Comparison of ENCODE assay signal across 16 mouse cellular contexts in the genomic region with DNA sequence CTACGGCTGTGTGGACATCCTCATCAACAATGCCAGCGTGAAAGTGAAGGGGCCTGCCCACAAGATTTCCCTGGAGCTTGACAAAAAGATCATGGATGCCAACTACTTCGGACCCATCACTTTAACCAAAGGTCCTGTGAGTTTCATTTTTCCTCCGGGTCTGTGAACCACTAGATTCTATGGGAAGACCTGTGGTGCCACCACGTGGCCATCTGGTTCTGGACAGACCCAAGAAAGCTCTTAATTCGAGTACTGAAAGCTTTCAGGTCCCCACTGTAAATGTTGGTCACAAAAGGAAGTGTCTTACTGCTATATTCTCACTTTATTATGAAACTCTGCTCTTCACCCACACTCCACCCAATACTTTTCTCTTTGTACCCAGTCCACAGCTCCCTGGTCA. TPM values are rescaled to one million over a fixed set of nuclear protein-coding genes. Genes with fewer than 3 reads are reported as not detected.
DNase-seq lines count a peak whose midpoint lies in the region; ATAC-seq and TF ChIP-seq lines count a peak whose summit lies in the region.
"Had no signal": no experiment of that assay in that cellular context is flagged by ENCODE, and none has a peak within 500 bp of the region (broad histone marks: within the 10 kb centered on the region; RNA-seq: fewer than 3 reads in every experiment).

No protein-coding gene starts in this region.

- H3K36me3 ChIP-seq in heart, postnatal 0 days (replicated peaks; ENCODE audit: control insufficient read depth, insufficient read depth, low read length): peaks cover 45% of the 10 kb centered on the region
- no peaks in the 10 kb centered on the region for H3K36me3 ChIP-seq in heart, embryonic 10.5 days
- no peaks in the 10 kb centered on the region for H3K36me3 ChIP-seq in lung, embryonic 14.5 days (ENCODE audit: insufficient read depth)
- H3K36me3 ChIP-seq: embryonic facial prominence, embryonic 12.5 days; forebrain, embryonic 15.5 days; hindbrain, embryonic 15.5 days; midbrain, embryonic 13.5 days; neural tube, embryonic 15.5 days had no signal

- H3K27ac ChIP-seq in heart, postnatal 0 days (ENCODE audit: low read depth): no peak overlapping the region
- H3K27ac ChIP-seq in heart, embryonic 10.5 days: no peak overlapping the region
- no peak overlapping the region for H3K27ac ChIP-seq in lung, embryonic 14.5 days (ENCODE audit: low read depth)
- no peak overlapping the region for H3K27ac ChIP-seq in cortical plate, adult 2 months (ENCODE audit: insufficient read depth, low read length)
- H3K27ac ChIP-seq: embryonic facial prominence, embryonic 12.5 days; forebrain, embryonic 15.5 days; hindbrain, embryonic 15.5 days; liver, embryonic 14.5 days; midbrain, embryonic 13.5 days; neural tube, embryonic 15.5 days had no signal

- H3K27me3 ChIP-seq in heart, postnatal 0 days (ENCODE audit: control insufficient read depth, insufficient read depth, low read length): no peaks in the 10 kb centered on the region
- no peaks in the 10 kb centered on the region for H3K27me3 ChIP-seq in heart, embryonic 10.5 days (ENCODE audit: insufficient read depth, poor library complexity, severe bottlenecking)
- no peaks in the 10 kb centered on the region for H3K27me3 ChIP-seq in lung, embryonic 14.5 days (ENCODE audit: insufficient read depth, low read length)
- H3K27me3 ChIP-seq: embryonic facial prominence, embryonic 12.5 days; forebrain, embryonic 15.5 days; hindbrain, embryonic 15.5 days; midbrain, embryonic 13.5 days; neural tube, embryonic 15.5 days had no signal

- H3K9me3 ChIP-seq in heart, postnatal 0 days (replicated peaks; ENCODE audit: control insufficient read depth, low read length): no peaks in the 10 kb centered on the region
- H3K9me3 ChIP-seq in heart, embryonic 10.5 days: no peaks in the 10 kb centered on the region
- H3K9me3 ChIP-seq in lung, embryonic 14.5 days (ENCODE audit: low read depth, low read length): no peaks in the 10 kb centered on the region
- H3K9me3 ChIP-seq: embryonic facial prominence, embryonic 12.5 days; forebrain, embryonic 15.5 days; hindbrain, embryonic 15.5 days; midbrain, embryonic 13.5 days; neural tube, embryonic 15.5 days had no signal

- peak; percentile 44 for TF ChIP-seq CTCF in heart, postnatal 0 days (IDR thresholded peaks at IDR 0.05; ENCODE audit: low read depth)
- TF ChIP-seq CTCF in lung, embryonic 14.5 days (IDR thresholded peaks at IDR 0.05; ENCODE audit: low read depth): no peak
- TF ChIP-seq CTCF in cortical plate, adult 2 months (IDR thresholded peaks at IDR 0.05; ENCODE audit: extremely low read depth, insufficient read depth, low read length): peak; percentile 26; the same call in 1 of the 2 replicates

- H3K4me1 ChIP-seq in heart, postnatal 0 days (ENCODE audit: control insufficient read depth, insufficient read depth): peaks cover 6% of the 10 kb centered on the region; the same call in 1 of the 2 replicates
- 0 out of 2 replicates have a peak, but pooled peaks cover 6% of the 10 kb centered on the region for H3K4me1 ChIP-seq in heart, embryonic 10.5 days
- no peaks in the 10 kb centered on the region for H3K4me1 ChIP-seq in lung, embryonic 14.5 days (ENCODE audit: insufficient read depth)
- H3K4me1 ChIP-seq in cortical plate, adult 2 months (ENCODE audit: control insufficient read depth, insufficient read depth, low read length): no peaks in the 10 kb centered on the region
- H3K4me1 ChIP-seq: embryonic facial prominence, embryonic 12.5 days; forebrain, embryonic 15.5 days; hindbrain, embryonic 15.5 days; midbrain, embryonic 13.5 days; neural tube, embryonic 15.5 days had no signal

- no peak overlapping the region for H3K9ac ChIP-seq in heart, postnatal 0 days (replicated peaks; ENCODE audit: low read depth, low read length)
- H3K9ac ChIP-seq in lung, embryonic 14.5 days: no peak overlapping the region
- H3K9ac ChIP-seq: embryonic facial prominence, embryonic 12.5 days; forebrain, embryonic 15.5 days; hindbrain, embryonic 15.5 days; liver, embryonic 14.5 days; midbrain, embryonic 13.5 days; neural tube, embryonic 15.5 days had no signal

- TF ChIP-seq POLR2A in cortical plate, adult 2 months (IDR thresholded peaks at IDR 0.05; ENCODE audit: extremely low read depth, insufficient read depth, low read length): no peak

- WGBS in heart, postnatal 0 days: 63% methylated on average over 6 of the region's 6 CpGs
- 72% methylated on average over 6 of the region's 6 CpGs for WGBS in heart, embryonic 10.5 days
- WGBS in lung, embryonic 14.5 days: 74% methylated on average over 6 of the region's 6 CpGs

- no peak for TF ChIP-seq EP300 in heart, postnatal 0 days (IDR thresholded peaks at IDR 0.05; ENCODE audit: low read depth)

- H3K4me3 ChIP-seq in heart, postnatal 0 days (ENCODE audit: low read depth, low read length): no peak overlapping the region
- H3K4me3 ChIP-seq in heart, embryonic 10.5 days: no peak overlapping the region
- no peak overlapping the region for H3K4me3 ChIP-seq in lung, embryonic 14.5 days (ENCODE audit: low read depth, low read length)
- no peak overlapping the region for H3K4me3 ChIP-seq in cortical plate, adult 2 months (ENCODE audit: insufficient read depth, low read length)
- H3K4me3 ChIP-seq: embryonic facial prominence, embryonic 12.5 days; forebrain, embryonic 15.5 days; hindbrain, embryonic 15.5 days; midbrain, embryonic 13.5 days; neural tube, embryonic 15.5 days had no signal

- no peak for DNase-seq in heart, postnatal 0 days (ENCODE audit: low spot score)
- DNase-seq in heart, embryonic 10.5 days (ENCODE audit: low spot score): no peak
- peak; percentile 40 for DNase-seq in lung, embryonic 14.5 days
- no peak for DNase-seq in lung, postnatal 36 days
- peak; percentile 72 for DNase-seq in NIH3T3 (ENCODE audit: low read depth)
- no peak for DNase-seq in B cell, adult 2 months
- DNase-seq: thymus, adult 2 months had no signal

- ATAC-seq in heart, postnatal 0 days (ENCODE audit: insufficient read depth, low read depth): no peak
- ATAC-seq in lung, embryonic 14.5 days (ENCODE audit: insufficient read depth): no peak
- ATAC-seq: forebrain, embryonic 15.5 days; midbrain, embryonic 13.5 days had no signal

- H3K4me2 ChIP-seq in heart, postnatal 0 days (ENCODE audit: low read depth, low read length): no peak overlapping the region
- H3K4me2 ChIP-seq in lung, embryonic 14.5 days: no peak overlapping the region
- H3K4me2 ChIP-seq: embryonic facial prominence, embryonic 12.5 days; forebrain, embryonic 15.5 days; hindbrain, embryonic 15.5 days; midbrain, embryonic 13.5 days; neural tube, embryonic 15.5 days had no signal

RNA-seq across cellular contexts. Expression of a gene that starts 13.5 kb away (rescaled TPM):
- total RNA-seq in heart, postnatal 0 days (2014; rRNA removed; ENCODE audit: low replicate concordance): 148 TPM in 2 replicates
- 92.5 and 94.9 TPM in 2 replicates for polyA plus RNA-seq in heart, postnatal 0 days (2015; fragmentation: Nextera tagmentation; extraction: Ambion mirVana)
- polyA plus RNA-seq in heart, embryonic 10.5 days (2016; fragmentation: Nextera tagmentation; extraction: Ambion mirVana): 0.26 TPM in 1 of 2 replicates, not detected in the other
- polyA plus RNA-seq in lung, embryonic 14.5 days (2014; fragmentation: Nextera tagmentation; extraction: Ambion mirVana): 0.49 TPM in 1 of 2 replicates, not detected in the other
- 0.13 and 0.15 TPM in 2 replicates for polyA plus RNA-seq in cortical plate, adult 2 months (2012; rRNA removed)
- total RNA-seq: layer of hippocampus, postnatal 25 days had no signal
- polyA plus RNA-seq: forebrain, embryonic 15.5 days; hindbrain, embryonic 15.5 days; liver, embryonic 14.5 days; midbrain, embryonic 13.5 days; small intestine, adult 2 months had no signal

RNA-seq across cellular contexts. Expression of a gene that starts 37.1 kb away (rescaled TPM):
- total RNA-seq in heart, postnatal 0 days (2014; rRNA removed; ENCODE audit: low replicate concordance): not detected in 2 replicates
- not detected in 2 replicates for polyA plus RNA-seq in heart, postnatal 0 days (2015; fragmentation: Nextera tagmentation; extraction: Ambion mirVana)
- polyA plus RNA-seq in heart, embryonic 10.5 days (2016; fragmentation: Nextera tagmentation; extraction: Ambion mirVana): not detected in 2 replicates
- polyA plus RNA-seq in lung, embryonic 14.5 days (2014; fragmentation: Nextera tagmentation; extraction: Ambion mirVana): not detected in 2 replicates
- polyA plus RNA-seq in cortical plate, adult 2 months (2012; rRNA removed): 0.08 TPM in 2 replicates
- total RNA-seq: layer of hippocampus, postnatal 25 days had no signal
- polyA plus RNA-seq: embryonic facial prominence, embryonic 12.5 days; forebrain, embryonic 15.5 days; hindbrain, embryonic 15.5 days; liver, embryonic 14.5 days; midbrain, embryonic 13.5 days; neural tube, embryonic 15.5 days; thymus, adult 2 months had no signal

RNA-seq across cellular contexts. Expression of a gene that starts 40.6 kb away (rescaled TPM):
- total RNA-seq in heart, postnatal 0 days (2014; rRNA removed; ENCODE audit: low replicate concordance): not detected in 2 replicates
- not detected in 2 replicates for polyA plus RNA-seq in heart, postnatal 0 days (2015; fragmentation: Nextera tagmentation; extraction: Ambion mirVana)
- polyA plus RNA-seq in heart, embryonic 10.5 days (2016; fragmentation: Nextera tagmentation; extraction: Ambion mirVana): 0.03 TPM in 1 of 2 replicates, not detected in the other
- polyA plus RNA-seq in lung, embryonic 14.5 days (2014; fragmentation: Nextera tagmentation; extraction: Ambion mirVana): 0.11 and 0.12 TPM in 2 replicates
- polyA plus RNA-seq in cortical plate, adult 2 months (2012; rRNA removed): 1.3 and 2.0 TPM in 2 replicates
- polyA plus RNA-seq: midbrain, embryonic 13.5 days; neural tube, embryonic 15.5 days had no signal

Comparison
In these comparisons a context has a peak if more than half of its experiments do, and no peak if none do; other contexts are left out.
1. DNase-seq: peak in lung, embryonic 14.5 days (single experiment) and NIH3T3 (single experiment); none in heart, postnatal 0 days (single experiment), heart, embryonic 10.5 days (single experiment), lung, postnatal 36 days (single experiment) and B cell, adult 2 months (0 of 2).
2. RNA of a gene that starts 13.5 kb away (polyA plus RNA-seq): 92.5 to 94.9 TPM in heart, postnatal 0 days; 0.13 to 0.15 TPM in cortical plate, adult 2 months, 0.49 TPM in lung, embryonic 14.5 days and 0.26 TPM in heart, embryonic 10.5 days; every median in the first group is over 10 times any median in the second.